Mouse (Mus musculus) thymus, adult 2 months (tissue): ENCODE results near the gene Nav3.

Source experiments
- CTCF ChIP-seq: fragments of 200-500 bp; IDR thresholded peaks from 2 replicates; pipeline ENCODE4 v1.5.1; 2012; ENCODE audit warnings: mild to moderate bottlenecking, control low read depth, low read length, moderate library complexity, borderline replicate concordance; ENCODE audit not compliant: control insufficient read depth, poor library complexity, insufficient read depth; ENCODE audit errors: extremely low read depth
- POLR2A ChIP-seq: fragments of 200-500 bp; IDR thresholded peaks from 2 replicates; pipeline ENCODE4 v1.6.1; 2012; ENCODE audit warnings: mild to moderate bottlenecking, low read length, control low read depth, moderate library complexity; ENCODE audit not compliant: control insufficient read depth, poor library complexity, insufficient read depth; ENCODE audit errors: extremely low read depth

DNA sequence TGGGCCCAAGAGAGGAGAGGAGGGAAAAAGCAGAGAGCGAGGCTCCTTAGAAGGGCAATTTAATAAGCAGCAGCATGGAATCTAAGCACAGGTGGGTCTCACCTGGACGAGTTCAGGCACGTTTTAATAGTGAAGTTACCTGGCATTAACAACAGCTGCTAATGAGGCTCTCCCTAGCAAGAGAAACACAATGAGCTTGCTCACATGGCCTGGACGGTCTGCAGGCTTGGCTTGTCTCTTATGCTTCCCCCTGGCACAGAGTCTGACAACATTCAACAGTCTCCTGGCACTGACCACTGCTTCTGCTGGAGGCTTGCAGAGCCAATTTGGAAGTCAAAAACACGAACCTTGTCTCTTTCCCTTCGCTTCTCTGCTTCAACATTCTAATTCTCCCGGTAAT lies 804.5 kb downstream of the Nav3 start:
- TF ChIP-seq CTCF (no peak), POLR2A (no peak)
